Mouse (Mus musculus) adipocyte (in vitro differentiated cells): ENCODE results near the gene Adgrv1.
A peak's percentile ranks its signal among the peaks of the same experiment; 100 is the strongest.

Experiments
- DNase-seq: peaks from one replicate; pipeline ENCODE4 v3.0.0-alpha.2; 2016; ENCODE audit warnings: low spot score

The Adgrv1 gene

DNA sequence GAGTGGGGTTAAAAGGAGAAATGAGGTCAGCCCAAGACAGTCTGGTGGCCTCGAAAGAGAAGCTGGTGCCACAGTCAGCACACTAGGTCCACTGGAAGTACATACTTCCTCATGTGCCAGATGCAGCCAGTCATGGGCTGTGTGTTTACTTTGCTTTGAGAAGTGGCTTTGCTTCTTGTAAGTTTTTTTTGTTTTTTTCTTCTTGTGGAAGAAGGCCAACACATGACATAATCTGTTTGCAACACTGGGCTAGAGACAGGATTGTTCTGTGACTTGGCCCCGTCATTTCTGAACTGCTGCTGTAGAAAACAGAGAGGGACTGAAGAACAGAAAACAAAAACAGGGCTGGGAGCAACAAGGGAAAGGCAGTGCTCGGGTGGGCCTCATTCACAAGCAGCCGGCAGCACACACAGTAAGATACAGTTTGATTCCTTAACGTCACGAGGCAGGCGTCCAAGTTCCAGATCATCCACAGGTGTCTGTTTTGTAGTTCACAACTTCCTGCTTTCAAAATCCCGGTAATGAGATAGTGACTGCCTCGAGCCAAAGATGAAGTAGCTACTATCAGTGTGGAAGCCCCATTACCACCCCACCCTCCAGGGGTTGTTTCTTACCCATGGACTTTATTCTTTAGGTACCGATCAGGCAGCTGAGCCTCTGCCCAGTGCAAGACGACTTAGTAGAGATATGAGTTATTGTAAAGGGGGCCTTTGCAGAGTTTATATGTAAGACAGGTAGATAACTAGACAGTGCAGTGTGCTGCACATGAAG is 496.1 kb downstream of the Adgrv1 start:
- peak; percentile 93 for DNase-seq

DNA sequence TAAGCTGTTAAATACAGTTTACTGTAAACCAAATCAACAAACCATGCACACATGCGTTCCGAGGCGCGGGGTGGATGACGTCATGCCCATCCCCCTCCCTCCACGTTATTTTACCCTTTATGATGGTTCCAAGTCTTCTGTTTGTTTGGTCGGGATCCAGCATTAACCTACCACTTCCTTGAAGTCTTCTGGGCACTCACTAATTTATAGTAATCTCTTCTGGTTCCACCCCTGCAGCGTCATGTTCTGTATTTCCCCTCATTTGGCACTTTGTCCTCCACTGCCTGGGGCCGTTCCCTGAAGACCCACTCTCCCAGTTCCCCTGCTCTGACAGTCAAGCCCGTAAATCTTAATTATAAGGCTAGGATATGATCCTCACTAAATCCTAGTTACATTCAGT is 497.0 kb downstream of the Adgrv1 start:
- DNase-seq, result no peak

- DNase-seq, result no peak
These were observed 498.5 kb downstream of the Adgrv1 start for GRCm38 (mm10) chr13:81134412-81134811.

GRCm38 (mm10) chr13:81133336-81133735 is 499.6 kb downstream of the Adgrv1 start:
- peak; percentile 20 for DNase-seq

GRCm38 (mm10) chr13:81132691-81133090 is 500.3 kb downstream of the Adgrv1 start:
- DNase-seq, result peak; percentile 55

DNA sequence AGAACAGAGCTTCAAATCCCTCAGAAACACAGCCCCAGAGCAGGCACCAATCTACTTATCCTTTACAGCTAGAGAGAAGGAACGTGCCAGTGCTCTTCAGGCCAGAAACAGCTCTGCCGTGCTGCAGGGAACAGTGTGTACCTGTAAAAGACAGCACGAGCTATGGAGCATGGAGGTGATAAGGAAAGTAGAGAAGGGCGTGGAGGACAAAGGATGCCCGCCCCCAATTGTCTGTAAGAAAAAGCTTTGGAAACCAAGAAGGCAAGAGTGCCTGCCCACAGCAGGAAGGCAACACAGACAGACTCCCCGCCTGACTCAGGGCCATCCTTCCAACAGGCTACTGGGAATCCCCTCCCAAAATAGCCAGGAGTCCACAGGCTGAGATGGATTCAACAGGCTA is 501.1 kb downstream of the Adgrv1 start:
- DNase-seq, result no peak

- DNase-seq, result no peak
These were observed 502.0 kb downstream of the Adgrv1 start for GRCm38 (mm10) chr13:81130742-81131524.

GRCm38 (mm10) chr13:81125846-81126245 is 507.1 kb downstream of the Adgrv1 start:
- DNase-seq, result no peak

DNA sequence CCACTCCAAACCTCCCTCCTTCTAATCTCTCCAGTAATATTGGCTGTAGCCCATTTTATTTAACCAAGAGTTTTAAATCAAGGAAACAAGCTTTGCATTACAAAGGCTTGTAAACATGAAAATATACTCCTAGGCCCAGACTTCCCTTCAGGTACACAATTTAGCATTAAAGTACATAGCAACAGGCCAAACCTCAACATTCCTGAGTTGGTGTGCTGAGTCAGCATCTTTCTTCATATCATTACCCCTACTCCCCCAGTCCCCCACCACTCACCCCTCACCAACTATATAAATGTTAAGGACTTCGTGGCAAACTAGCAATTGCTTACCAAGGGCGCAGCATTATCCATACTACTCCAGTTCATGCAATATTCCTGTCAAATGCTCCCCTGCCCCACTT is 510.7 kb downstream of the Adgrv1 start:
- DNase-seq, result no peak

- DNase-seq, result no peak
These were observed 522.5 kb downstream of the Adgrv1 start for GRCm38 (mm10) chr13:81110479-81110878.

GRCm38 (mm10) chr13:81109676-81110075 is 523.3 kb downstream of the Adgrv1 start:
- no peak for DNase-seq

DNA sequence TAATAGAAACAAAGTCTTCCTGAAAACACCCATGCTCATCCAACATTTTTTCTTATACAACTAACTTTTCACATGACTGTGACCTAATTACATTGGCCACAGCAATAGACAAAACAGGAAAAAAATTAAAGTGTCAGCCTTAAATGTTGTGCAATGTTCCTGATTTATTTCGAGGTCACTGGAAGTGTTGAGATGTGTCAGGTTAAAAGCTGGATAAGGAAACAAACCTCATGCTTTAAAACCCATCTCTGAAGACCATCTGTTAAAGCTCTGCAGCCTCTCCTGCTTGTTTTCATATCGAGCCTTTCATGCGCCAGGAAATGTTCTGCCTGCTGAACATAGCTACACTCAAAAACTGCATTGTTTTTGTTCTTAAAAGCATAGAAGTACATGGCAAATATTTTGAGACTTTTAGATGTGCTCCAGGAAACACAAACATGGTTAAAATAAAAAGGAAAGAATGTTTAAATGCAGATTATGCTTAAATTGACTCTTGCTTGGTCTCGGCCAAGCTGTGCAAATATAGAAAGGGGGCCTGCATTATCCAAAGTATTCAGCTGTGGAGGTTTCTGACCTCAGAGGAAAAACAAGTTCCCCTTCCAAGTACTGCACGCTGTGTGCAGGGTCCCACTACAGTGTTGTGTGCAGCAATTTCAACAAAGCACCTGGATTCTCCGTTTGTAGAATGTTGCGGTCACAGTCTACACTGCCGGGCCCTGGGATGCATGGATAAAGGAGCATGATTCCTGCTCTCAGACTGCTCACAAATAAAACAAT is 524.2 kb downstream of the Adgrv1 start:
- peak; percentile 34 for DNase-seq

DNA sequence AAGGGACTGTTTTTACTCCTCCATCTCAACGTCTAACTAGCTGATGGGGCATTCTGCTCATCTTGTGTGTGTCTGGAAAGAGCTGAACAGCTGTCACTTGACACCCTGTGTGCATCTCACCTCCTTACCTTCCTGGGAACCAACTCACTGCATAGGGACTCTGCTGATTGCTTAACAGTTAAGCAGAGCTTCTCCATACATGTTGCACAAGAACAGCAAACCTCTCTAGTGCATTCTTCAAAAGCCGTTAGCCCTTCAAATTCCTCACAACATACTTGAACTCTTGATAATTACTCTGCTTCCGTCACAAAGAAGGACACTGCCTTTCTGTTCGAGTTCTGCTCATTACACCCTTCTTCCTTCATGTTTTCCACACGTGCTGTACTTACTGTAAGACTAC is 525.5 kb downstream of the Adgrv1 start:
- DNase-seq, result no peak

- peak; percentile 74 for DNase-seq
These were observed 529.2 kb downstream of the Adgrv1 start for GRCm38 (mm10) chr13:81103794-81104193.

DNA sequence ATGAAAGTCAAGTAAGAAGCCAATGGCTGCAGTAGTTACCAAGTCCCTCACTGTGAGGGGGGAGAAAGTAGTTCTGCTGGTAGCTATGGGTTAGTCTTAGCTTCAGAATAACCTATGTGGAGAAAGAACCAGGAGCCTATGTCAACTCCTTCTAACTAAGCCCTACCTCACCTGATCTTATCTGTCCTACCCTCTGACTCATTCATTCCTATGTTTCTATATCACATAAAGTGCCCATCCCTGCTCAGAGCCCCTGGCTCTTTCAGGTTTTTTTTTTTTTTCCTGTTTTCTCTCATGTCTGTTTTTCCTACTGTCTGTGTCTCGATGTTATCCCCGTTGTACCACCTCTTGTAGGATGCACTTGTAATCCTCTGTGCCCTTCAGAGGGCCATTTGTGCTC is 536.5 kb downstream of the Adgrv1 start:
- no peak for DNase-seq

DNA sequence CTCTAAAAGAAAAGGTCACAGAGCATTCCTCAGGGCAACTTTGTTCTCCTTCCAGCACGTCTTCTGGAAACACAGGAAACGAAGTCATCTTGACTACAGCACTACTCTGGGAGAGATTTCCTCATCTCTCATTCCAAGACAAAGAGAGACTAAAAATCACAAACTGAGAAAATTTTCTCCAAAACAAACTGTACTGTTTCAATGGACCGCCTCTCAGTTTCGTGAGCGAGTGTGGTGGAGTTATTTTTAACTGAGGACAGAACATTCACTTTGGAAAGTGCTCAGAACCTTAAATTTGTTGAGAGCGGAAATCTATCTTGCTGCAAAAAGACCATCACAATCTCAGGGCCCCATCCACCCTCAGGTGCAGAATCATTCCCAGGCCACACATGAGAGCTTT is 538.4 kb downstream of the Adgrv1 start:
- DNase-seq, result peak; percentile 5

GRCm38 (mm10) chr13:81090051-81090836 is 542.7 kb downstream of the Adgrv1 start:
- no peak for DNase-seq

- peak; percentile 8 for DNase-seq
These were observed 545.8 kb downstream of the Adgrv1 start for GRCm38 (mm10) chr13:81086969-81087682.

DNA sequence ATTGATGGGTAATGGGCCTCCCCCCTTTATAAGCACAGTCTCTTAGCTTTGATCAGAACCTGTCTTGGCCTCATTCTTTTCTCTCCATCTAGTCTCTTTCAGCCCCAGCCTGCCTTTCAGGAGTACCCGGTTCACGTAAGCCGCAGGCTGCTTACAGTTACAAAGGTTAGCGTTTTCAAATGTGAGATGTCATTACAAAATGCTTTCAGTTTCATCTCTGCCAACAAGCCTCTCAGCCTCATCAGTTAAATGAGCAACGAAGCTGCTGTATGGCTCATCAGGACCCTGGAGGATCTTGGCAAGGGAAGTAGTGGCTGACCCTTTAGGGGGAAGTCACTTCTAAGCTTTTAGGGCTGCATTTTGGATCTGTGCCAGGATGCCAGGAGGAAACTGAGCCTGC is 560.7 kb downstream of the Adgrv1 start:
- no peak for DNase-seq

GRCm38 (mm10) chr13:81051448-81051847 is 581.5 kb downstream of the Adgrv1 start:
- no peak for DNase-seq

- DNase-seq, result no peak
These were observed 582.0 kb downstream of the Adgrv1 start for GRCm38 (mm10) chr13:81050911-81051310.
